Mouse (Mus musculus) heart, postnatal 0 days (tissue): ENCODE data around the gene Gm5416.
"Not testable (repeated sequence)": the region's sequence is repeated elsewhere in the genome, so short reads cannot be mapped to it uniquely, and the experiment has no call there.

ENCODE experiments used
- CTCF ChIP-seq: IDR thresholded peaks from 2 replicates; pipeline ENCODE4 v1.5.1; 2016; ENCODE audit warnings: antibody characterized with exemption, control low read depth, low read depth
- EP300 ChIP-seq: IDR thresholded peaks from 2 replicates; pipeline ENCODE4 v1.6.1; 2016; ENCODE audit warnings: antibody characterized with exemption, low read depth

DNA sequence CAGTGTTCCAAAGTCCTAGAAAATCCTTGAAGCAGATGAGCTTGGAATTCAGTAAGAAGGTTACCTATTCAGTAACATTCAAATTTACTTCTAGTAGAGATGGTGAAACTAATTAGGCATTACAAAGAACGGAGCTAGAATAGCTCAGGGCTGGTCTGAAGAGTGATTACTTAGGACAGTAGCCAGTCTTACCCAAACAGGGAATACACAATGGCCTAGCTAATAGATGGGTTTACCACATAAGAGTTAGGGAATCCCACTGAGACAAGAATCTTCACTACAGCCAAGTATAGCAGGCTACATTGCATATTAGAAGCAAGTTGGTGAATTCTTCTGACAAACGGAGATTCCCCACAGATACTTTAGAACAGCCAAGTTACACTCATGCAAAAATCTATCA lies 4.5 kb upstream of the Gm5416 start:
- not testable (repeated sequence) for TF ChIP-seq CTCF, EP300
